Comparison of ENCODE assay signal across 27 mouse cellular contexts in the genomic region with DNA sequence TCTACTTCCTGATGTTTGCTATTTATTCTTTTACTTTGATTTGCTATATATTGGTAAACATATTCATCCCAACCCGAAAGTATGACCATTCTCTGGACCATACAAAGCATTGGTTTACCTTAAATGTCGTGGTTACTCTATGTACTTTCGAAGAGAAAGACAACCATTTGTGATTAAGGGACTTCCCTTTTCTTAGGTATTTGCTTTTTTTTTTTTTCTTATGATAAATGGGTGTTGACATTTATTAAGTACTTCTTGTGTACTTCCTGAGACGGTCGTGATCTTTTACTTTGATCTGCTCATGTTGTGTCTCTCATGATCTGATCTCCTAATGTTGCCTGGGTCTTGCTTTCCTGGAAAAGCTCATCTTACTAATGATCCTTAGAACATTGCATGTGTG. TPM values are rescaled to one million over a fixed set of nuclear protein-coding genes. Genes with fewer than 3 reads are reported as not detected.
"Had no signal": no experiment of that assay in that cellular context is flagged by ENCODE, and none has a peak within 500 bp of the region (broad histone marks: within the 10 kb centered on the region; RNA-seq: fewer than 3 reads in every experiment).

No protein-coding gene starts in this region.

- H3K36me3 ChIP-seq: embryonic facial prominence, embryonic 10.5 days; embryonic facial prominence, embryonic 12.5 days; embryonic facial prominence, embryonic 13.5 days; embryonic facial prominence, embryonic 15.5 days; forebrain, embryonic 10.5 days; forebrain, embryonic 12.5 days; forebrain, embryonic 15.5 days; heart, embryonic 10.5 days had no signal

- H3K4me1 ChIP-seq: embryonic facial prominence, embryonic 10.5 days; embryonic facial prominence, embryonic 12.5 days; embryonic facial prominence, embryonic 13.5 days; embryonic facial prominence, embryonic 15.5 days; forebrain, embryonic 10.5 days; forebrain, embryonic 12.5 days; forebrain, embryonic 13.5 days; forebrain, embryonic 15.5 days; heart, embryonic 10.5 days had no signal

- H3K9ac ChIP-seq: embryonic facial prominence, embryonic 12.5 days; embryonic facial prominence, embryonic 13.5 days; embryonic facial prominence, embryonic 15.5 days; forebrain, embryonic 12.5 days; forebrain, embryonic 13.5 days; forebrain, embryonic 15.5 days; forebrain, postnatal 0 days had no signal

- H3K9me3 ChIP-seq: embryonic facial prominence, embryonic 10.5 days; embryonic facial prominence, embryonic 12.5 days; embryonic facial prominence, embryonic 13.5 days; embryonic facial prominence, embryonic 15.5 days; forebrain, embryonic 10.5 days; forebrain, embryonic 12.5 days; forebrain, embryonic 13.5 days; forebrain, embryonic 15.5 days; heart, embryonic 10.5 days had no signal

- DNase-seq: cerebellum, adult 9-11 months; cerebellum, postnatal 10 days; cerebellum, postnatal 14 days; cerebellum, postnatal 25 days; cerebellum, postnatal 36 days; embryo, embryonic 11 days; forebrain, postnatal 0 days; gastrocnemius, adult 2 months; gastrocnemius, postnatal 10 days; gastrocnemius, postnatal 14 days; gastrocnemius, postnatal 25 days; gastrocnemius, postnatal 36 days; heart, adult 18-20 months; heart, adult 2 months had no signal

- H3K4me3 ChIP-seq: embryonic facial prominence, embryonic 10.5 days; embryonic facial prominence, embryonic 12.5 days; embryonic facial prominence, embryonic 13.5 days; embryonic facial prominence, embryonic 15.5 days; erythroblast, embryonic 14.5 days; forebrain, embryonic 10.5 days; forebrain, embryonic 12.5 days; forebrain, embryonic 13.5 days; forebrain, embryonic 15.5 days; gastrocnemius, adult 2 months; heart, adult 2 months; heart, embryonic 10.5 days had no signal

- H3K27ac ChIP-seq: embryonic facial prominence, embryonic 10.5 days; embryonic facial prominence, embryonic 12.5 days; embryonic facial prominence, embryonic 13.5 days; embryonic facial prominence, embryonic 15.5 days; forebrain, embryonic 10.5 days; forebrain, embryonic 12.5 days; forebrain, embryonic 13.5 days; forebrain, embryonic 15.5 days; gastrocnemius, adult 2 months; heart, adult 2 months; heart, embryonic 10.5 days had no signal

- ATAC-seq: forebrain, embryonic 13.5 days; forebrain, embryonic 14.5 days; forebrain, embryonic 15.5 days; forebrain, embryonic 16.5 days; forebrain, postnatal 0 days had no signal

- H3K27me3 ChIP-seq: embryonic facial prominence, embryonic 12.5 days; embryonic facial prominence, embryonic 15.5 days; forebrain, embryonic 12.5 days; forebrain, embryonic 13.5 days; forebrain, embryonic 15.5 days had no signal

RNA-seq across cellular contexts. Expression of gene Aldh1a2, which starts 16.8 kb away (rescaled TPM):
- total RNA-seq: common myeloid progenitor, adult 5-6 weeks had no signal
- polyA plus RNA-seq: erythroblast, embryonic 14.5 days had no signal

RNA-seq across cellular contexts. Expression of gene Aqp9, which starts 30.3 kb away (rescaled TPM):
- total RNA-seq: gastrocnemius, adult 2 months had no signal
- polyA plus RNA-seq: embryonic facial prominence, embryonic 10.5 days; embryonic facial prominence, embryonic 12.5 days; forebrain, embryonic 10.5 days had no signal
